Mouse (Mus musculus) gastrocnemius, adult 18-20 months (tissue): ENCODE results near the gene Mrpl1. TPM values are rescaled to one million over a fixed set of nuclear protein-coding genes. Genes with fewer than 3 reads are reported as not detected.

Experiments
- DNase-seq: peaks from one replicate; pipeline ENCODE4 v3.0.0; 2021; ENCODE audit warnings: low spot score
- total RNA-seq, 2 experiments: library from RNA; stranded (reverse); gene quantifications; 2 replicates each; pipeline ENCODE4 v1.2.3; 2021

Gene Mrpl1
- total RNA-seq, 2 experiments from 2014 or later = 20.7 to 24.9 TPM

- no peak for DNase-seq
These were observed 99.4 kb downstream of the Mrpl1 start for GRCm38 (mm10) chr5:96308645-96309044.

DNA sequence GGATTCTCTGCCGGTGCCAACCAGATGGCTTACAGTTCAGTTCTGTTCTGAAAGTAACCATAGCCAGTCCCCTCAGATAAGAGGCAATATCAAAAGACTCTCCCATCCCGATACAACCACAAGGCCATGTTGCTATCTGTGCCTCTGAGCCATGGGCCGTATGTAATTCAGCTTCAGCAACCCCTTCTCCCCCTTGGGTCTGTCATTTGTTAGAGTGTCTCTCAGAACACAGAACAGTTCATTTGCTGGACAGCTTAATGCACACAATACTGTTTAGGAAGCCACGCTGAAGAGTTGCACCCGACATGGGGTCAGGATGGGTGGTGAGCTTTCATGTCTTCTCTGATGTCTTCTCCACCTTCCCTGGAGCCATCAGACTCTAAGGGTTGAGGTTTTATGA is 100.3 kb downstream of the Mrpl1 start:
- no peak for DNase-seq

DNA sequence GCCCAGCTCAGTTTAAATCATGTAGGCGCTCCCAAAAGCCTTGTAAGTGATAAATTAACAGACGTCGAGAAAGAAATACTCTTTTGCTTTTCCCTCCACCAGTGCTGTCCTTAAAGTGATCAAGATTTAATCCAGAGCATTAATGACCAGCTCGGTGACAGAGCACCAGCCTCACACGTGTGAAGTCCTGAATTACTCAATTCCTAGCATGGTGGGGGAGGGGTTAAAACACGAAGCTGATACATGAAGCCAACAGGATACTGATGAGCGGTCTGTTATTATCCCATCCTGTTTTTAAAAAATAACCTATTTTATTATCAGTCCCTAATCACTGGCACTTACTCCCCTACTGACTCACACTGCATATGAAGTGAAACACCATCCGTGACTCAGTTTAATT is 102.4 kb downstream of the Mrpl1 start:
- no peak for DNase-seq

Other genes starting within 250 kb of the Mrpl1 start
- 10 to 100 TPM; 24.5 to 27.8 TPM for gene Cnot6l, start 45.3 kb upstream of the Mrpl1 start, total RNA-seq
- 1 to 10 TPM in 1 of 2 experiments, under 1 TPM in 1; 0.84 to 1.1 TPM for gene Fras1, start 164.5 kb downstream of the Mrpl1 start, total RNA-seq